Mouse (Mus musculus) ZHBTc4 (cell line): ENCODE data around the gene Pld3.

Experiments
- DNase-seq: peaks from one replicate; pipeline ENCODE4 v3.0.0-alpha.2; 2011; ENCODE audit warnings: low read depth, low spot score

Gene Pld3

GRCm38 (mm10) chr7:27552931-27553513 is at the start of gene Pld3, which contains the start of gene 2310022A10Rik:
Gene Pld3 (minus strand): TSS chr7:27553218.
Gene 2310022A10Rik (plus strand): TSS chr7:27553233.
- peak; percentile 99 for DNase-seq

GRCm38 (mm10) chr7:27602161-27602560 is 49.1 kb upstream of the Pld3 start:
- DNase-seq, result no peak

- DNase-seq, result no peak
These were observed 48.6 kb upstream of the Pld3 start for GRCm38 (mm10) chr7:27601628-27602027.

- DNase-seq, result no peak
These were observed 45.0 kb upstream of the Pld3 start for GRCm38 (mm10) chr7:27598053-27598452.

GRCm38 (mm10) chr7:27596586-27597503 is 43.8 kb upstream of the Pld3 start:
- DNase-seq, result no peak

- peak; percentile 17 for DNase-seq
These were observed 40.1 kb upstream of the Pld3 start for GRCm38 (mm10) chr7:27592934-27593645.

GRCm38 (mm10) chr7:27592217-27592929 is 39.4 kb upstream of the Pld3 start:
- peak; percentile 53 for DNase-seq

GRCm38 (mm10) chr7:27591266-27592216 is 38.5 kb upstream of the Pld3 start, which contains the start of gene Akt2:
Gene Akt2 (plus strand): TSS chr7:27591552.
- peak; percentile 97 for DNase-seq

GRCm38 (mm10) chr7:27590566-27591213 is 37.7 kb upstream of the Pld3 start:
- peak; percentile 40 for DNase-seq

GRCm38 (mm10) chr7:27590088-27590487 is 37.1 kb upstream of the Pld3 start:
- DNase-seq, result no peak

GRCm38 (mm10) chr7:27587741-27588140 is 34.7 kb upstream of the Pld3 start:
- no peak for DNase-seq

- peak; percentile 85 for DNase-seq
These were observed 33.8 kb upstream of the Pld3 start for GRCm38 (mm10) chr7:27586861-27587260.

- DNase-seq, result no peak
These were observed 27.6 kb upstream of the Pld3 start for GRCm38 (mm10) chr7:27580380-27581174.

- DNase-seq, result no peak
These were observed 25.4 kb upstream of the Pld3 start for GRCm38 (mm10) chr7:27578465-27578864.

GRCm38 (mm10) chr7:27577589-27577988 is 24.6 kb upstream of the Pld3 start:
- no peak for DNase-seq

GRCm38 (mm10) chr7:27576914-27577313 is 23.9 kb upstream of the Pld3 start:
- peak; percentile 87 for DNase-seq

GRCm38 (mm10) chr7:27574124-27574880 is 21.3 kb upstream of the Pld3 start:
- peak; percentile 81 for DNase-seq

- DNase-seq, result peak; percentile 92
These were observed 19.1 kb upstream of the Pld3 start for GRCm38 (mm10) chr7:27572133-27572532.
